ENCODE assay signal across 14 mouse cellular contexts in genomic region chr15:77146942-77147341, GRCm38 (mm10).
"Had no signal": no experiment of that assay in that cellular context is flagged by ENCODE, and none has a peak within 500 bp of the region (broad histone marks: within the 10 kb centered on the region; RNA-seq: fewer than 3 reads in every experiment).

No protein-coding gene starts in this region.

- H3K27ac ChIP-seq: liver, embryonic 12.5 days; liver, embryonic 14.5 days; midbrain, embryonic 10.5 days; midbrain, embryonic 12.5 days; stomach, embryonic 15.5 days; stomach, postnatal 0 days had no signal

- H3K4me2 ChIP-seq: liver, embryonic 12.5 days; lung, embryonic 14.5 days; midbrain, embryonic 12.5 days; stomach, embryonic 15.5 days had no signal

- H3K4me3 ChIP-seq: liver, embryonic 12.5 days; midbrain, embryonic 10.5 days; midbrain, embryonic 12.5 days; stomach, embryonic 15.5 days had no signal

- H3K9me3 ChIP-seq: liver, embryonic 12.5 days; midbrain, embryonic 10.5 days; midbrain, embryonic 12.5 days; stomach, embryonic 15.5 days had no signal

- H3K36me3 ChIP-seq: liver, embryonic 12.5 days; midbrain, embryonic 10.5 days; stomach, embryonic 15.5 days had no signal

- H3K27me3 ChIP-seq: liver, embryonic 12.5 days; midbrain, embryonic 12.5 days; stomach, embryonic 15.5 days had no signal

- H3K9ac ChIP-seq: liver, embryonic 12.5 days; liver, embryonic 14.5 days; lung, embryonic 14.5 days; midbrain, embryonic 12.5 days; stomach, embryonic 15.5 days had no signal

- DNase-seq: lung, adult 18-20 months; lung, embryonic 14.5 days; lung, postnatal 10 days; lung, postnatal 4 days; right cerebral cortex, postnatal 14 days; thymus, postnatal 14 days; thymus, postnatal 36 days had no signal

- ATAC-seq: liver, embryonic 12.5 days; midbrain, embryonic 16.5 days had no signal
